32 mouse cellular contexts compared by ENCODE assay signal in genomic region chr17:7138186-7138925, GRCm38 (mm10). TPM values are rescaled to one million over a fixed set of nuclear protein-coding genes. Genes with fewer than 3 reads are reported as not detected.
A peak's percentile ranks its signal among the peaks of the same experiment; 100 is the strongest.
DNase-seq lines count a peak whose midpoint lies in the region; ATAC-seq and TF ChIP-seq lines count a peak whose summit lies in the region.
"Had no signal": no experiment of that assay in that cellular context is flagged by ENCODE, and none has a peak within 500 bp of the region (broad histone marks: within the 10 kb centered on the region; RNA-seq: fewer than 3 reads in every experiment).

No protein-coding gene starts in this region.

- peak overlapping the region; percentile 88 for H3K27ac ChIP-seq in heart, adult 2 months
- no peak overlapping the region for H3K27ac ChIP-seq in heart, embryonic 11.5 days (ENCODE audit: low read depth, low read length)
- no peak overlapping the region for H3K27ac ChIP-seq in hindbrain, embryonic 14.5 days
- H3K27ac ChIP-seq: embryonic facial prominence, embryonic 12.5 days; forebrain, embryonic 15.5 days; heart, embryonic 13.5 days; hindbrain, embryonic 10.5 days; hindbrain, postnatal 0 days; intestine, embryonic 15.5 days; kidney, postnatal 0 days; liver, embryonic 12.5 days; midbrain, embryonic 12.5 days had no signal

- H3K9me3 ChIP-seq in heart, embryonic 11.5 days (replicated peaks; ENCODE audit: control insufficient read depth, low read length), result no peaks in the 10 kb centered on the region
- no peaks in the 10 kb centered on the region for H3K9me3 ChIP-seq in hindbrain, embryonic 14.5 days (ENCODE audit: control insufficient read depth, low read length)
- H3K9me3 ChIP-seq: embryonic facial prominence, embryonic 12.5 days; forebrain, embryonic 15.5 days; heart, embryonic 13.5 days; hindbrain, embryonic 10.5 days; intestine, embryonic 15.5 days; liver, embryonic 12.5 days; midbrain, embryonic 12.5 days had no signal

- 0 out of 2 replicates have a peak, but pooled peaks have one; percentile 9 for TF ChIP-seq EP300 in heart, adult 2 months (IDR thresholded peaks at IDR 0.05; ENCODE audit: insufficient read depth, low read depth, low read length)

- 71% methylated on average over 21 of the region's 21 CpGs for WGBS in heart, adult 2 months
- WGBS in heart, embryonic 11.5 days (ENCODE audit: insufficient replicate concordance), result 64% methylated on average over 21 of the region's 21 CpGs
- WGBS in hindbrain, embryonic 14.5 days, result 85% methylated on average over 21 of the region's 21 CpGs

- no peak for ATAC-seq in heart, embryonic 11.5 days (replicated peaks; ENCODE audit: insufficient number of reproducible peaks, low FRiP score, low TSS enrichment)
- ATAC-seq in hindbrain, embryonic 14.5 days (ENCODE audit: low FRiP score), result no peak
- ATAC-seq: forebrain, embryonic 15.5 days; hindbrain, postnatal 0 days; intestine, embryonic 15.5 days; liver, embryonic 12.5 days; liver, postnatal 0 days; Patski had no signal

- TF ChIP-seq CTCF in heart, adult 2 months (IDR thresholded peaks at IDR 0.05), result no peak

- H3K4me2 ChIP-seq in heart, embryonic 11.5 days, result no peak overlapping the region
- H3K4me2 ChIP-seq in hindbrain, embryonic 14.5 days (replicated peaks), result no peak overlapping the region
- H3K4me2 ChIP-seq: embryonic facial prominence, embryonic 12.5 days; forebrain, embryonic 15.5 days; heart, embryonic 13.5 days; intestine, embryonic 15.5 days; liver, embryonic 12.5 days; midbrain, embryonic 12.5 days had no signal

- H3K4me3 ChIP-seq in heart, adult 2 months, result peak overlapping the region; percentile 18; the same call in 1 of the 2 replicates
- no peak overlapping the region for H3K4me3 ChIP-seq in heart, embryonic 11.5 days (ENCODE audit: low read depth, low read length)
- no peak overlapping the region for H3K4me3 ChIP-seq in hindbrain, embryonic 14.5 days (replicated peaks; ENCODE audit: low read length)
- H3K4me3 ChIP-seq: embryonic facial prominence, embryonic 12.5 days; forebrain, embryonic 15.5 days; heart, embryonic 13.5 days; hindbrain, embryonic 10.5 days; intestine, embryonic 15.5 days; liver, embryonic 12.5 days; megakaryocyte, embryonic 14.5 days; midbrain, embryonic 12.5 days had no signal

- intact Hi-C loops in gastrocnemius, postnatal 14 days (cut with DNase I; ENCODE audit: low total_unique reads), result no loop called here
- intact Hi-C loops in heart, adult 2 months (cut with DNase I), result no loop called here
- intact Hi-C loops in heart, postnatal 10 days (cut with DNase I), result no loop called here

- DNase-seq in gastrocnemius, adult 18-20 months (ENCODE audit: low spot score), result peak; percentile 72
- DNase-seq in gastrocnemius, postnatal 14 days, result no peak
- DNase-seq in heart, adult 2 months, result peak in 1 of 2 experiments; percentile 53
- peak; percentile 60 for DNase-seq in gastrocnemius, postnatal 25 days
- DNase-seq in heart, postnatal 10 days, result peak; percentile 27 to 46
- DNase-seq in lung, postnatal 25 days (ENCODE audit: low spot score), result no peak
- DNase-seq in hindbrain, embryonic 14.5 days (ENCODE audit: low spot score), result no peak
- DNase-seq: adrenal gland, postnatal 25 days; cerebellum, adult 11-12 months; cerebellum, adult 9-11 months; embryo, embryonic 11 days; kidney, adult 2 months; kidney, postnatal 4 days; layer of hippocampus, postnatal 36 days; left cerebral cortex, postnatal 4 days; liver, postnatal 0 days; lung, postnatal 4 days; retina, postnatal 1 day; right cerebral cortex, postnatal 14 days; thymus, postnatal 14 days had no signal

- no peaks in the 10 kb centered on the region for H3K79me2 ChIP-seq in heart, adult 2 months (replicated peaks; ENCODE audit: control insufficient read depth, insufficient read depth, low read length)

- peak; percentile 25 for TF ChIP-seq POLR2A in heart, adult 2 months (IDR thresholded peaks at IDR 0.05; ENCODE audit: insufficient read depth, low read depth, low read length)

- H3K4me1 ChIP-seq in heart, adult 2 months (ENCODE audit: control insufficient read depth, insufficient read depth, low read length), result peaks cover 2% of the 10 kb centered on the region; the same call in 1 of the 2 replicates
- H3K4me1 ChIP-seq in heart, embryonic 11.5 days (ENCODE audit: control insufficient read depth, insufficient read depth, low read length), result peaks cover under 1% of the 10 kb centered on the region
- H3K4me1 ChIP-seq in hindbrain, embryonic 14.5 days (replicated peaks; ENCODE audit: control insufficient read depth, insufficient read depth, low read length), result no peaks in the 10 kb centered on the region
- H3K4me1 ChIP-seq: embryonic facial prominence, embryonic 12.5 days; forebrain, embryonic 15.5 days; hindbrain, embryonic 10.5 days; intestine, embryonic 15.5 days; liver, embryonic 12.5 days; megakaryocyte, embryonic 14.5 days; midbrain, embryonic 12.5 days had no signal

- H3K9ac ChIP-seq in heart, adult 2 months (ENCODE audit: low read depth, low read length), result no peak overlapping the region
- H3K9ac ChIP-seq in heart, embryonic 11.5 days (ENCODE audit: low read depth, low read length), result no peak overlapping the region
- no peak overlapping the region for H3K9ac ChIP-seq in hindbrain, embryonic 14.5 days
- H3K9ac ChIP-seq: embryonic facial prominence, embryonic 12.5 days; forebrain, embryonic 15.5 days; heart, embryonic 13.5 days; intestine, embryonic 15.5 days; liver, embryonic 12.5 days; liver, postnatal 0 days; midbrain, embryonic 12.5 days had no signal

- H3K36me3 ChIP-seq in heart, adult 2 months (ENCODE audit: control insufficient read depth, insufficient read depth, low read length), result no peaks in the 10 kb centered on the region
- H3K36me3 ChIP-seq in heart, embryonic 11.5 days (ENCODE audit: control insufficient read depth, insufficient read depth, low read length), result no peaks in the 10 kb centered on the region
- H3K36me3 ChIP-seq in hindbrain, embryonic 14.5 days (replicated peaks; ENCODE audit: control insufficient read depth, insufficient read depth), result no peaks in the 10 kb centered on the region
- H3K36me3 ChIP-seq: embryonic facial prominence, embryonic 12.5 days; forebrain, embryonic 15.5 days; heart, embryonic 13.5 days; hindbrain, embryonic 10.5 days; intestine, embryonic 15.5 days; liver, embryonic 12.5 days; midbrain, embryonic 12.5 days had no signal

- no peaks in the 10 kb centered on the region for H3K27me3 ChIP-seq in heart, adult 2 months (ENCODE audit: control insufficient read depth, insufficient read depth, low read length)
- H3K27me3 ChIP-seq in heart, embryonic 11.5 days (ENCODE audit: control insufficient read depth, insufficient read depth, low read length), result no peaks in the 10 kb centered on the region
- H3K27me3 ChIP-seq in hindbrain, embryonic 14.5 days (ENCODE audit: control insufficient read depth, insufficient read depth, low read length), result no peaks in the 10 kb centered on the region
- H3K27me3 ChIP-seq: embryonic facial prominence, embryonic 12.5 days; forebrain, embryonic 15.5 days; intestine, embryonic 15.5 days; midbrain, embryonic 12.5 days; Patski had no signal

RNA-seq across cellular contexts. Expression of gene Rps6ka2, which starts 31.6 kb away (rescaled TPM):
- total RNA-seq in gastrocnemius, adult 18-20 months (2021), result 100 to 1,000 TPM in 1 of 2 experiments, 10 to 100 TPM in 1; 93.6 to 103 TPM
- 10 to 100 TPM; 50.1 to 55.8 TPM for total RNA-seq in gastrocnemius, postnatal 14 days (2021)
- 10 to 100 TPM; 33.6 to 33.7 TPM for total RNA-seq in heart, adult 2 months (2021)
- polyA plus RNA-seq in heart, adult 2 months (2012; rRNA removed), result 26.4 and 45.6 TPM in 2 replicates
- 45.3 and 56.0 TPM in 2 replicates for polyA plus RNA-seq in heart, embryonic 11.5 days (2014; fragmentation: Nextera tagmentation; extraction: Ambion mirVana)
- 10 to 100 TPM; 75.7 to 86.2 TPM for total RNA-seq in gastrocnemius, postnatal 25 days (2021)
- 10 to 100 TPM; 16.7 to 20.9 TPM for total RNA-seq in heart, postnatal 10 days (2021)
- 24.4 and 25.7 TPM in 2 replicates for polyA plus RNA-seq in hindbrain, embryonic 14.5 days (2014; fragmentation: Nextera tagmentation; extraction: Ambion mirVana)

Comparison
In these comparisons a context has a peak if more than half of its experiments do, and no peak if none do; other contexts are left out.
1. DNase-seq: peak in gastrocnemius, adult 18-20 months (single experiment), gastrocnemius, postnatal 25 days (single experiment) and heart, postnatal 10 days (2 of 2); none in gastrocnemius, postnatal 14 days (single experiment), lung, postnatal 25 days (single experiment) and hindbrain, embryonic 14.5 days (single experiment).